Mouse (Mus musculus): Measurements from ENCODE around the gene Fam19a1. TPM values are rescaled to one million over a fixed set of nuclear protein-coding genes. Genes with fewer than 3 reads are reported as not detected.

The Fam19a1 gene
- polyA plus RNA-seq, 1 experiment, result not detected

DNA sequence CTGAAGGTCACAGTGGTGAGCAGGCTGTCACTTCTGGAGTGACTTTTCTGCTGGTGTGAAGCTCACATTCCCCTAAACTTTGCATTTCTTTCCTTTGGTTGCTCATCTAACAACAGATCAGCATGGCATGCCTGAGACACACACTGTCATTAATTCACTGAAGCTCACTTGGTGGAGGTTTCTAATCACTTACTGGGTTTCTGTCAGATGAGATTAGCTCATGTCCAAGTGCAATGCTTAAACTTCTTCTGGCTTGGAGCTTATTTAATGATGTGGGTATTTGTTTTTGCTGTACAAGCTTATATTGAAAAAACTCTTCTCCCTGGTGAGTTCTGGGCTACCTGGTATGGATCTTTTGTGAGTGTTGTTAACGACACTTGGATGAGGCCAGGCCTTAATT lies 343.3 kb downstream of the Fam19a1 start:
- Histone ChIP-seq H3K4me1 (ENCODE audit: control insufficient read depth, insufficient read depth, low read length) (no peaks in the 10 kb centered on the region), H3K4me3 (ENCODE audit: insufficient read depth, low read length) (no peak overlapping the region), H3K27ac (ENCODE audit: insufficient read depth, low read depth, low read length) (no peak overlapping the region)
- TF ChIP-seq POLR2A (IDR thresholded peaks at IDR 0.05; ENCODE audit: borderline replicate concordance, low read depth, low read length) (no peak), CTCF (IDR thresholded peaks at IDR 0.05; ENCODE audit: low read depth, low read length) (no peak)

DNA sequence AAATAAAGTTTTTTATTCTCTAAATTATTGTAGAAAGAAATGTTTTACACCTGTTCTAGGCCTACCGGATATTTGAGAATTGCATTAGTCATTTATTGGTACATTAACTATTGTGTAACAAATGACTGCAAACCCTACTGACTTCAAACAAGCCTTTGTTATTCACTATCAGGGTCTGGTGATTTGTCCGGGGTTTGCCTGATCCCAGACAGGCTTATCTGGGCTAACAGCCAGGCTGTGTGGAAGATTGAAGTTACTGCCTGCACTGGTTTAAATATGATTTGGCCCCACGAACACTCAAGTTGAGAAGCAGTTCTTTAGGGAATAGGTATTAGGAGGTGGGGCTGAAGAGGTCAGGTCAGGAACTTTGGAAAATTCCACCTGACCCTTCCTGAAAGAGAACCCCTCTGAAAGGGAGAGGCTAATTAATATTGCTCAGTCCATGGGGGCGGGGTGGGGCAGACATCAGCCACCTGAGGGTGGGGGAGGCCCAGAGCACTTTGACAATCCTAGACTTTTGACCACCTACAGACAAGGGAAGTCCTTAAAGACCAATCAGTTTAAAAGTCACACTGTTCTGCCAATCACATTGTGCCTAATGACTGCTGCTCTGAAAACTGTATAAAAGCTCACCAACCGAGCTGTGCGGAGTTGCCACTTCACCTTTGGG lies 344.8 kb downstream of the Fam19a1 start:
- H3K27ac ChIP-seq (ENCODE audit: insufficient read depth, low read depth, low read length), result no peak overlapping the region
- H3K4me1 ChIP-seq (ENCODE audit: control insufficient read depth, insufficient read depth, low read length), result no peaks in the 10 kb centered on the region
- TF ChIP-seq POLR2A (IDR thresholded peaks at IDR 0.05; ENCODE audit: borderline replicate concordance, low read depth, low read length) (no peak), CTCF (IDR thresholded peaks at IDR 0.05; ENCODE audit: low read depth, low read length) (no peak)
- H3K4me3 ChIP-seq (ENCODE audit: insufficient read depth, low read length), result no peak overlapping the region

DNA sequence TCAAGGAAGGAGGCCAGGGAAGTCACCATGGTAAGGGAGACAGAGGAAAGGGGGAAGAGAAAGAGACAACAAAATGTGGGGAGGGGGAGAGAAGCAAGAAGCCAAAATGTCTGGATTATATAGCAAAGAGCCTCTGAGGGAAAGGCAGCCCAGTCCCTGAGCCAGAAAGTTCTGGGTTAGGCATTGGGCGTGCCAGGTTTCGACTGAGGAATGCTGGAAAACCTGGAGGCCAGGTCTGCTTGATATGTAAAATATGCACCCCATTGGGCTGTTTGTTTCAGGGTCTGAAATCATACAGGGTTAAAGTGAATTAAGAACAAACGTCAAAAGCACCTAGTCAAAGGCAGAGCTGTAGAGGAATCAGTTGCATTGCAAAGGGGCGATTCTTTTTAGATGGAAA lies 346.1 kb downstream of the Fam19a1 start:
- Histone ChIP-seq H3K4me3 (ENCODE audit: insufficient read depth, low read length) (no peak overlapping the region), H3K27ac (ENCODE audit: insufficient read depth, low read depth, low read length) (no peak overlapping the region), H3K4me1 (ENCODE audit: control insufficient read depth, insufficient read depth, low read length) (no peaks in the 10 kb centered on the region)
- no peak for TF ChIP-seq CTCF (IDR thresholded peaks at IDR 0.05; ENCODE audit: low read depth, low read length)
- no peak for TF ChIP-seq POLR2A (IDR thresholded peaks at IDR 0.05; ENCODE audit: borderline replicate concordance, low read depth, low read length)

DNA sequence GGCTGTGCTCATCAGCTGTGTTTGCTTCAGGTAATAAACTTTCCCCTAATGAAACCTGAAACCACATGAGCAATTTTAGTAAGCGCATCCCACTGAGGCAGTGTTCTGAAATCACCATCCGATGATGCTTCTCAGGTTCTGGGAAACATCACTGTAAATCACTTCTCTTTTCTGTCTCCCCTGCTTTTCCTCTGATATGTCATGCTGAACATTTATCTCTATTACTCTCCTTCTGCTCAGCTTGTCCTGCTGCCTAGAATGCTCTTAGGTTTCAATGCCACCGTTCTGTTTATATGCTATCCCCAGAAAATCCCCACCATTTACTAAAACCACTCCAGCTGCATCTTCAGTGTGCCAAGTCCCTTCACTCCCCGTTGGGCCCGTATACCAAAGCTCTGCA lies 386.5 kb downstream of the Fam19a1 start:
- no peak overlapping the region for H3K27ac ChIP-seq (ENCODE audit: insufficient read depth, low read depth, low read length)
- no peak for TF ChIP-seq CTCF (IDR thresholded peaks at IDR 0.05; ENCODE audit: low read depth, low read length)
- TF ChIP-seq POLR2A (IDR thresholded peaks at IDR 0.05; ENCODE audit: borderline replicate concordance, low read depth, low read length), result no peak
- no peaks in the 10 kb centered on the region for H3K4me1 ChIP-seq (ENCODE audit: control insufficient read depth, insufficient read depth, low read length)
- no peak overlapping the region for H3K4me3 ChIP-seq (ENCODE audit: insufficient read depth, low read length)

- H3K4me3 ChIP-seq (ENCODE audit: insufficient read depth, low read length), result no peak overlapping the region
- H3K4me1 ChIP-seq (ENCODE audit: control insufficient read depth, insufficient read depth, low read length), result no peaks in the 10 kb centered on the region
- TF ChIP-seq CTCF (IDR thresholded peaks at IDR 0.05; ENCODE audit: low read depth, low read length) (no peak), POLR2A (IDR thresholded peaks at IDR 0.05; ENCODE audit: borderline replicate concordance, low read depth, low read length) (no peak)
- no peak overlapping the region for H3K27ac ChIP-seq (ENCODE audit: insufficient read depth, low read depth, low read length)
Observed at GRCm38 (mm10) chr6:96541600-96541999, 428.6 kb downstream of the Fam19a1 start.

DNA sequence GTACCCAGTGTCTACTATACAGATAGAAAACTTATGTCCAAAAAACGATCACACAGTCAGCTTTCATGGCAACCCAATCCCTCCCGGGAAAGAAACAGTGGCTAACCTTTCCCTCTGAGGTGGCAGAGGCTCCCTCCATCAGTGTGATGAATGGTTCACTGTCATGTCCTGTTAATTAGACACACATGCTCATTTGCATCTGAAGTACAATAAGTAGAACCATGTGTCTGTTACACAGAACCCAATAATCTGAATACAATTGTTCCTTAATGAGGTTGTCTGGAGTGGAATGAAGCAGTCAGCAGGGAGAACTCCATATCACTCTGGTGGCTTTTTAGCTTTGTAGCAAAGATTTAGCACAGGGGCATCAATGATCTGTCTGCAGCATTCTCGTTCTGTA lies 431.9 kb downstream of the Fam19a1 start:
- Histone ChIP-seq H3K4me3 (ENCODE audit: insufficient read depth, low read length) (no peak overlapping the region), H3K4me1 (ENCODE audit: control insufficient read depth, insufficient read depth, low read length) (no peaks in the 10 kb centered on the region), H3K27ac (ENCODE audit: insufficient read depth, low read depth, low read length) (no peak overlapping the region)
- no peak for TF ChIP-seq CTCF (IDR thresholded peaks at IDR 0.05; ENCODE audit: low read depth, low read length)
- TF ChIP-seq POLR2A (IDR thresholded peaks at IDR 0.05; ENCODE audit: borderline replicate concordance, low read depth, low read length), result no peak

GRCm38 (mm10) chr6:96550431-96550830 lies 437.5 kb downstream of the Fam19a1 start:
- TF ChIP-seq POLR2A (IDR thresholded peaks at IDR 0.05; ENCODE audit: borderline replicate concordance, low read depth, low read length) (no peak), CTCF (IDR thresholded peaks at IDR 0.05; ENCODE audit: low read depth, low read length) (no peak)
- no peak overlapping the region for H3K27ac ChIP-seq (ENCODE audit: insufficient read depth, low read depth, low read length)

DNA sequence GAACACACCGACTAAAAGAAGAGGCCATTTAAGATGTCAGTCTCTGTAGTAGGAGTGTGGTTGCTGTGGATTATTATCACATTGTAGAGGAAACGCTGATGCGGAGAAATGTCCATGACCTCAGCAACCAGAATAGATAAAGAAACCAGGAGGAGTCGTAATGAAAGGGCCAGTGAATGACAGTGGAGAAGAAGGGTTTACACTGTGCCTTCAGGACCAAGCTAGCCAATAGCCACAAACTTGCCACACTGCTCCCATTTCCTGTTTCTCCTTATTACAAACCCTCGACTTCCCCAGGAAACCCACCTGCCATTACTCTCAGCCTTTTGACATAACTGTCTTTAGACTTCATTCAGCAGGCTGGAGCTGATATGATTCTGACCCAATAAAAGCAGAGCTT lies 465.7 kb downstream of the Fam19a1 start:
- TF ChIP-seq POLR2A (IDR thresholded peaks at IDR 0.05; ENCODE audit: borderline replicate concordance, low read depth, low read length), result no peak
- no peak overlapping the region for H3K4me3 ChIP-seq (ENCODE audit: insufficient read depth, low read length)
- no peaks in the 10 kb centered on the region for H3K4me1 ChIP-seq (ENCODE audit: control insufficient read depth, insufficient read depth, low read length)
- no peak overlapping the region for H3K27ac ChIP-seq (ENCODE audit: insufficient read depth, low read depth, low read length)

More at GRCm38 (mm10) chr6:96550431-96550830, 437.5 kb downstream of the Fam19a1 start:
- H3K4me1 ChIP-seq (ENCODE audit: control insufficient read depth, insufficient read depth, low read length), result no peaks in the 10 kb centered on the region
- H3K4me3 ChIP-seq (ENCODE audit: insufficient read depth, low read length), result no peak overlapping the region

DNA sequence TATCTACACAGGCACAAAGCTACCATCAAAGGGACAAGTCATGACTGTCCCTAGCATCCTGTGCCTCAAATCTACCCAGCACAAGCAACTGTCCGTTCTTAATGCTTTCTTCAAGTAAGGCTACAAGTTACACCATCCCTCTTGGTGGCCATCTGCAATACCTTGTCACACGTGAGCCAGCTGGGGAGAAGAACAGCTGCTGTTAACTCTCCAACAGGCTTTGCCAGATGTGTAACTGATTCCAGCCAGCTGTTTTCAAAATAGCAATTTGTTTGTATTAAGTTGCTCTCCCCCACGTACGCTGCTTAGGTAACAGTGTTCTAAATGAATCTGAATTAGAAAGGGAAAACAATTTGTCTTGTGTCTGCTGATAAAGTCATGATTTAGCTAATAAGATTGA lies 467.8 kb downstream of the Fam19a1 start:
- no peak for TF ChIP-seq POLR2A (IDR thresholded peaks at IDR 0.05; ENCODE audit: borderline replicate concordance, low read depth, low read length)
- TF ChIP-seq CTCF (IDR thresholded peaks at IDR 0.05; ENCODE audit: low read depth, low read length), result no peak
- Histone ChIP-seq H3K4me3 (ENCODE audit: insufficient read depth, low read length) (no peak overlapping the region), H3K27ac (ENCODE audit: insufficient read depth, low read depth, low read length) (no peak overlapping the region), H3K4me1 (ENCODE audit: control insufficient read depth, insufficient read depth, low read length) (no peaks in the 10 kb centered on the region)

DNA sequence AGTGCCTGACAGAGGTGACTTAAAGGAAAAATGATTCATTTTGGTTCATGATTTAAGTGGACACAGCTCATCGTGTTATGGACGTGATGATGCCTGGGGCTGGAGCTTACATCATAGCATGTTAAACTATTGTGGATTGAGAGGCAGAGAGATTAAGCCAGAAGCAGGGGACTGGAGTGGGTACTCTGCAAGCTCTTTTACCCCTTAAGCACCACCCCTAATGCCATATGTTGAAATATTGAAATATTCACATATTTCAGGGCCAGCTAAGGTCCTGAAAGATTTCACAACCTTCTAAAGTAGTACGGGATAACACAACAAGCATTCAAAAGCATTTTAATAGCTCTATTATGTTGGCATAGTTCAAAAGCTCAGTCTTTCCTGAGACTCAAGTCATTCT lies 468.2 kb downstream of the Fam19a1 start:
- TF ChIP-seq POLR2A (IDR thresholded peaks at IDR 0.05; ENCODE audit: borderline replicate concordance, low read depth, low read length), result no peak
- TF ChIP-seq CTCF (IDR thresholded peaks at IDR 0.05; ENCODE audit: low read depth, low read length), result no peak
- Histone ChIP-seq H3K27ac (ENCODE audit: insufficient read depth, low read depth, low read length) (no peak overlapping the region), H3K4me3 (ENCODE audit: insufficient read depth, low read length) (no peak overlapping the region), H3K4me1 (ENCODE audit: control insufficient read depth, insufficient read depth, low read length) (no peaks in the 10 kb centered on the region)

GRCm38 (mm10) chr6:96587427-96587826 lies 474.5 kb downstream of the Fam19a1 start:
- Histone ChIP-seq H3K4me3 (ENCODE audit: insufficient read depth, low read length) (no peak overlapping the region), H3K4me1 (ENCODE audit: control insufficient read depth, insufficient read depth, low read length) (no peaks in the 10 kb centered on the region), H3K27ac (ENCODE audit: insufficient read depth, low read depth, low read length) (no peak overlapping the region)
- TF ChIP-seq CTCF (IDR thresholded peaks at IDR 0.05; ENCODE audit: low read depth, low read length) (no peak), POLR2A (IDR thresholded peaks at IDR 0.05; ENCODE audit: borderline replicate concordance, low read depth, low read length) (no peak)

Data from bone marrow macrophage, adult 2 months (primary cell).